Mouse (Mus musculus) forebrain, embryonic 14.5 days (tissue): ENCODE data around the gene Myo6. TPM values are rescaled to one million over a fixed set of nuclear protein-coding genes. Genes with fewer than 3 reads are reported as not detected.
A peak's percentile ranks its signal among the peaks of the same experiment; 100 is the strongest.

Source experiments
- ATAC-seq: fragments of 200-750 bp; cut with Nextera tagmentation; 2 replicates; pipeline ENCODE4 v1.8.0; 2017; ENCODE audit warnings: mild to moderate bottlenecking, moderate library complexity
- DNase-seq: peaks from one replicate; pipeline ENCODE4 v3.0.0-alpha.2; 2015; ENCODE audit warnings: low spot score
- H3K27ac ChIP-seq: fragments of 300-500 bp; sonication (generic); 2 replicates; pipeline ENCODE4 v1.5.1; 2014; ENCODE audit warnings: low read depth, mild to moderate bottlenecking, control low read depth, low read length, moderate library complexity
- H3K27me3 ChIP-seq: fragments of 300-500 bp; sonication (generic); replicated peaks from 2 replicates; pipeline ENCODE4 v1.6.1; 2014; ENCODE audit warnings: low read length, control low read depth, mixed read lengths; ENCODE audit not compliant: control insufficient read depth, insufficient read depth
- H3K36me3 ChIP-seq: fragments of 300-500 bp; sonication (generic); 2 replicates; pipeline ENCODE4 v1.6.1; 2014; ENCODE audit warnings: low read length, control low read depth; ENCODE audit not compliant: control insufficient read depth, insufficient read depth
- H3K4me1 ChIP-seq: fragments of 300-500 bp; sonication (generic); 2 replicates; pipeline ENCODE4 v1.6.1; 2014; ENCODE audit warnings: antibody characterized with exemption, low read length, control low read depth; ENCODE audit not compliant: control insufficient read depth, insufficient read depth
- H3K4me2 ChIP-seq: fragments of 300-500 bp; sonication (generic); 2 replicates; pipeline ENCODE4 v1.6.1; 2014; ENCODE audit warnings: mild to moderate bottlenecking, control low read depth, low read length
- H3K4me3 ChIP-seq: fragments of 300-500 bp; sonication (generic); 2 replicates; pipeline ENCODE4 v1.5.1; 2014; ENCODE audit warnings: low read depth, low read length, control low read depth
- H3K9ac ChIP-seq: fragments of 300-500 bp; sonication (generic); 2 replicates; pipeline ENCODE4 v1.6.1; 2014; ENCODE audit warnings: mild to moderate bottlenecking, low read length, control low read depth, moderate library complexity
- H3K9me3 ChIP-seq: fragments of 300-500 bp; sonication (generic); replicated peaks from 2 replicates; pipeline ENCODE4 v1.6.1; 2016; ENCODE audit warnings: low read length, control low read depth, mixed read lengths; ENCODE audit not compliant: control insufficient read depth
- WGBS: fragments of 180-500 bp; shearing (Covaris S2); extraction: QIAGEN DNeasy Blood & Tissue Kit; methylation state at CpG from one replicate; pipeline ENCODE4 v1.1.7; 2014; 5-methylcytosine and 5-hydroxymethylcytosine counted together
- polyA plus RNA-seq: library from polyadenylated mRNA; unstranded; fragments of >200 nt; fragmentation: Nextera tagmentation; extraction: Ambion mirVana; gene quantifications from 2 replicates; pipeline ENCODE4 v1.2.1, GENCODE M21; 2014

Myo6 gene
- polyA plus RNA-seq, 1 experiment from 2014 or later = 10.2 TPM

- WGBS = 87% methylated on average over 4 of the region's 4 CpGs
- Histone ChIP-seq H3K36me3 (no peaks in the 10 kb centered on the region), H3K4me2 (no peak overlapping the region), H3K27me3 (no peaks in the 10 kb centered on the region), H3K4me3 (no peak overlapping the region), H3K4me1 (0 out of 2 replicates have a peak, but pooled peaks cover 2% of the 10 kb centered on the region), H3K9me3 (no peaks in the 10 kb centered on the region), H3K27ac (no peak overlapping the region), H3K9ac (no peak overlapping the region)
- no peak for DNase-seq
- no peak for ATAC-seq
Measured at GRCm38 (mm10) chr9:80163126-80163723, 1.6 kb upstream of the Myo6 start.

- Histone ChIP-seq H3K4me2 (peak overlapping the region; percentile 63), H3K4me3 (peak overlapping the region; percentile 68), H3K9ac (0 out of 2 replicates have a peak overlapping the region, but pooled peaks have one; percentile 21), H3K4me1 (0 out of 2 replicates have a peak, but pooled peaks cover 2% of the 10 kb centered on the region), H3K9me3 (no peaks in the 10 kb centered on the region), H3K27ac (no peak overlapping the region), H3K27me3 (no peaks in the 10 kb centered on the region), H3K36me3 (no peaks in the 10 kb centered on the region)
- 3% methylated on average over 13 of the region's 13 CpGs for WGBS
- ATAC-seq (no peak), DNase-seq (no peak)
Measured at GRCm38 (mm10) chr9:80164191-80164590, 640 bp upstream of the Myo6 start.

GRCm38 (mm10) chr9:80165690-80166089 is 859 bp downstream of the Myo6 start:
- WGBS = 54% methylated on average over 9 of the region's 9 CpGs
- Histone ChIP-seq H3K27ac (no peak overlapping the region), H3K27me3 (no peaks in the 10 kb centered on the region), H3K36me3 (no peaks in the 10 kb centered on the region), H3K9ac (no peak overlapping the region; the same call in 1 of the 2 replicates), H3K4me2 (peak overlapping the region; percentile 63), H3K9me3 (no peaks in the 10 kb centered on the region), H3K4me1 (0 out of 2 replicates have a peak, but pooled peaks cover 2% of the 10 kb centered on the region), H3K4me3 (peak overlapping the region; percentile 68)
- DNase-seq = no peak
- no peak for ATAC-seq

- H3K9me3 ChIP-seq = no peaks in the 10 kb centered on the region
- no peak overlapping the region for H3K9ac ChIP-seq
- no peaks in the 10 kb centered on the region for H3K36me3 ChIP-seq
- no peak overlapping the region; the same call in 1 of the 2 replicates for H3K4me2 ChIP-seq
- no peak overlapping the region for H3K27ac ChIP-seq
- 88% methylated on average over 6 of the region's 6 CpGs for WGBS
- ATAC-seq (no peak), DNase-seq (no peak)
- 0 out of 2 replicates have a peak, but pooled peaks cover 2% of the 10 kb centered on the region for H3K4me1 ChIP-seq
- no peaks in the 10 kb centered on the region for H3K27me3 ChIP-seq
- no peak overlapping the region for H3K4me3 ChIP-seq
Measured at GRCm38 (mm10) chr9:80166425-80166824, 1.6 kb downstream of the Myo6 start.

- Histone ChIP-seq H3K9ac (no peak overlapping the region), H3K4me2 (no peak overlapping the region), H3K27me3 (no peaks in the 10 kb centered on the region), H3K9me3 (no peaks in the 10 kb centered on the region), H3K4me3 (no peak overlapping the region), H3K27ac (no peak overlapping the region), H3K36me3 (no peaks in the 10 kb centered on the region), H3K4me1 (0 out of 2 replicates have a peak, but pooled peaks cover 2% of the 10 kb centered on the region)
- DNase-seq (no peak), ATAC-seq (no peak)
- WGBS = 77% methylated on average over 4 of the region's 4 CpGs
Measured at GRCm38 (mm10) chr9:80167089-80167488, 2.3 kb downstream of the Myo6 start.

- Histone ChIP-seq H3K9ac (no peak overlapping the region), H3K4me2 (no peak overlapping the region), H3K27me3 (no peaks in the 10 kb centered on the region), H3K4me3 (no peak overlapping the region), H3K9me3 (no peaks in the 10 kb centered on the region), H3K4me1 (no peaks in the 10 kb centered on the region), H3K36me3 (no peaks in the 10 kb centered on the region), H3K27ac (no peak overlapping the region)
- 62% methylated on average over 9 of the region's 9 CpGs for WGBS
- DNase-seq (no peak), ATAC-seq (no peak)
Measured at GRCm38 (mm10) chr9:80169551-80169950, 4.7 kb downstream of the Myo6 start.

- no peak for ATAC-seq
- no peak for DNase-seq
- Histone ChIP-seq H3K36me3 (no peaks in the 10 kb centered on the region), H3K9me3 (no peaks in the 10 kb centered on the region), H3K9ac (no peak overlapping the region), H3K4me3 (no peak overlapping the region), H3K4me1 (no peaks in the 10 kb centered on the region), H3K27me3 (no peaks in the 10 kb centered on the region), H3K27ac (no peak overlapping the region), H3K4me2 (no peak overlapping the region)
Measured at GRCm38 (mm10) chr9:80171241-80171640, 6.4 kb downstream of the Myo6 start.

GRCm38 (mm10) chr9:80172396-80173222 is 7.8 kb downstream of the Myo6 start:
- Histone ChIP-seq H3K9ac (no peak overlapping the region), H3K36me3 (no peaks in the 10 kb centered on the region), H3K4me1 (no peaks in the 10 kb centered on the region), H3K27me3 (no peaks in the 10 kb centered on the region), H3K9me3 (no peaks in the 10 kb centered on the region), H3K27ac (no peak overlapping the region), H3K4me3 (no peak overlapping the region), H3K4me2 (no peak overlapping the region)
- no peak for ATAC-seq
- DNase-seq = no peak
- WGBS = 57% methylated on average over 8 of the region's 8 CpGs

GRCm38 (mm10) chr9:80173629-80174028 is 8.8 kb downstream of the Myo6 start:
- no peaks in the 10 kb centered on the region for H3K27me3 ChIP-seq
- H3K9me3 ChIP-seq = no peaks in the 10 kb centered on the region
- ATAC-seq = peak; percentile 49; the same call in 1 of the 2 replicates
- no peak overlapping the region for H3K4me2 ChIP-seq
- H3K4me3 ChIP-seq = no peak overlapping the region
- H3K4me1 ChIP-seq = peaks cover under 1% of the 10 kb centered on the region; the same call in 1 of the 2 replicates
- WGBS = 35% methylated on average over 9 of the region's 9 CpGs
- no peaks in the 10 kb centered on the region for H3K36me3 ChIP-seq
- no peak overlapping the region for H3K9ac ChIP-seq
- no peak overlapping the region for H3K27ac ChIP-seq
- DNase-seq = peak; percentile 23
